Mouse (Mus musculus) myocyte (in vitro differentiated cells): ENCODE results near the gene Bahcc1. TPM values are rescaled to one million over a fixed set of nuclear protein-coding genes. Genes with fewer than 3 reads are reported as not detected.
A peak's percentile ranks its signal among the peaks of the same experiment; 100 is the strongest.

ENCODE experiments used
- H3K27me3 ChIP-seq: one replicate; pipeline ENCODE4 v1.6.1; 2011; ENCODE audit not compliant: control insufficient read depth, insufficient read depth, insufficient read length
- H3K36me3 ChIP-seq: one replicate; pipeline ENCODE4 v1.6.1; 2011; ENCODE audit not compliant: control insufficient read depth, insufficient read depth
- H3K4me2 ChIP-seq: one replicate; pipeline ENCODE4 v1.6.1; 2011; ENCODE audit warnings: low read depth, control low read depth
- H3K4me3 ChIP-seq: one replicate; pipeline ENCODE4 v1.5.1; 2011; ENCODE audit warnings: mild to moderate bottlenecking, control low read depth, moderate library complexity
- H3K79me2 ChIP-seq: one replicate; pipeline ENCODE4 v1.6.1; 2011; ENCODE audit not compliant: control insufficient read depth, insufficient read depth
- H3ac ChIP-seq: one replicate; pipeline ENCODE4 v1.6.1; 2011; ENCODE audit not compliant: control insufficient read depth, insufficient read length
- CEBPB ChIP-seq: IDR thresholded peaks from 2 replicates; pipeline ENCODE4 v1.6.1; 2011; ENCODE audit warnings: mild to moderate bottlenecking, moderate library complexity; ENCODE audit not compliant: poor library complexity, insufficient read depth, severe bottlenecking
- E2F4 ChIP-seq: IDR thresholded peaks from one replicate; pipeline ENCODE4 v1.6.1; 2011; ENCODE audit warnings: mild to moderate bottlenecking, control low read depth, moderate library complexity; ENCODE audit not compliant: insufficient read depth
- MAX ChIP-seq: IDR thresholded peaks from one replicate; pipeline ENCODE4 v1.6.1; 2011; ENCODE audit warnings: low read depth, mild to moderate bottlenecking, control low read depth
- MYOD1 ChIP-seq, 3 experiments: IDR thresholded peaks; one replicate each; pipeline ENCODE4 v1.6.1; 2011; ENCODE audit warnings: control low read depth in 2 of 3, low read depth in 2 of 3, mild to moderate bottlenecking in 2 of 3, moderate library complexity in 1 of 3; ENCODE audit not compliant: insufficient read length in 2 of 3, control insufficient read depth in 1 of 3
- MYOG ChIP-seq, 3 experiments: IDR thresholded peaks; one replicate each; pipeline ENCODE4 v1.6.1; 2011; ENCODE audit warnings: control low read depth in 2 of 3, low read depth in 2 of 3, mild to moderate bottlenecking in 2 of 3; ENCODE audit not compliant: insufficient read length in 2 of 3, control insufficient read depth in 1 of 3, insufficient read depth in 1 of 3
- POLR2A ChIP-seq: IDR thresholded peaks from one replicate; pipeline ENCODE4 v1.6.1; 2011; ENCODE audit warnings: low read depth, mild to moderate bottlenecking, control low read depth, moderate library complexity; ENCODE audit not compliant: insufficient read length
- POLR2AphosphoS2 ChIP-seq: IDR thresholded peaks from one replicate; pipeline ENCODE4 v1.6.1; 2011; ENCODE audit warnings: low read depth, control low read depth; ENCODE audit not compliant: insufficient read length
- REST ChIP-seq: IDR thresholded peaks from one replicate; pipeline ENCODE4 v1.6.1; 2011; ENCODE audit warnings: mild to moderate bottlenecking, control low read depth, moderate library complexity; ENCODE audit not compliant: insufficient read depth, insufficient read length
- SRF ChIP-seq: IDR thresholded peaks from one replicate; pipeline ENCODE4 v1.6.1; 2011; ENCODE audit warnings: low read depth; ENCODE audit not compliant: control insufficient read depth, insufficient read length
- TCF12 ChIP-seq: IDR thresholded peaks from one replicate; pipeline ENCODE4 v1.6.1; 2011; ENCODE audit warnings: mild to moderate bottlenecking, control low read depth; ENCODE audit not compliant: poor library complexity, insufficient read depth, severe bottlenecking
- TCF3 ChIP-seq: IDR thresholded peaks from one replicate; pipeline ENCODE4 v1.6.1; 2011; ENCODE audit warnings: low read depth, control low read depth; ENCODE audit not compliant: insufficient read length
- USF1 ChIP-seq: IDR thresholded peaks from one replicate; pipeline ENCODE4 v1.6.1; 2011; ENCODE audit warnings: low read depth, mild to moderate bottlenecking, control low read depth, moderate library complexity
- polyA plus RNA-seq: library from polyadenylated mRNA; unstranded; fragments of >200 nt; fragmentation: generic; extraction: Trizol; gene quantifications from one replicate; pipeline ENCODE4 v1.2.1, GENCODE M21; 2012; ENCODE audit warnings: missing spikeins

The Bahcc1 gene
- polyA plus RNA-seq, 1 experiment: 6.3 TPM

DNA sequence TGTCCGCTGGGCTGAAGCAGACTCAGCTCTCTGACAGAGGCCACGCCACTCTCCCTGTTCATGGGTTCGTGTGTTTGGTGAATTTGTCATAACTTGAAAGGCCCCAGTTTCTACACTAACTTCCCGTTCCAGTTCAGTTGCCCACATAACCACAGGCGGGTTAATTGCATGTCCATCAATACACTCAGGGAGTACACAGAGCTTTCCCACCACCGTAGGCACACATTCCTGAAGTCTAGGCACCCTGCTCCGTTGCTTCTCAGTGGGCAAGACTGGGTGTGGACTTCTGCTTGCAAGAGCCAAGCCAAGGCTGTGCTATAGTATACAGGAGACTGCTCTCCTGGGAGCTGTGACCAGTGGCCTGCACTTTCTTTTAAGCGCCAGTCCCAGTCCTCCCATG is 23.3 kb upstream of the Bahcc1 start:
- Histone ChIP-seq H3K4me2 (no peak overlapping the region), H3K36me3 (no peaks in the 10 kb centered on the region), H3K4me3 (no peak overlapping the region), H3ac (no peak overlapping the region), H3K27me3 (no peaks in the 10 kb centered on the region), H3K79me2 (no peaks in the 10 kb centered on the region)
- TF ChIP-seq MYOG (IDR thresholded peaks at IDR 0.05; ENCODE audit: control insufficient read depth in 1 of 3, insufficient read depth in 1 of 3, insufficient read length in 2 of 3, low read depth in 2 of 3): no peak
- TF ChIP-seq REST: no peak
- TF ChIP-seq MAX: no peak
- no peak for TF ChIP-seq MYOD1 (IDR thresholded peaks at IDR 0.05; ENCODE audit: control insufficient read depth in 1 of 3, insufficient read length in 2 of 3, low read depth in 2 of 3)
- TF ChIP-seq POLR2AphosphoS2: no peak
- no peak for TF ChIP-seq SRF
- TF ChIP-seq USF1: no peak
- no peak for TF ChIP-seq E2F4
- TF ChIP-seq POLR2A: no peak
- no peak for TF ChIP-seq TCF12
- TF ChIP-seq TCF3: no peak
- no peak for TF ChIP-seq CEBPB

DNA sequence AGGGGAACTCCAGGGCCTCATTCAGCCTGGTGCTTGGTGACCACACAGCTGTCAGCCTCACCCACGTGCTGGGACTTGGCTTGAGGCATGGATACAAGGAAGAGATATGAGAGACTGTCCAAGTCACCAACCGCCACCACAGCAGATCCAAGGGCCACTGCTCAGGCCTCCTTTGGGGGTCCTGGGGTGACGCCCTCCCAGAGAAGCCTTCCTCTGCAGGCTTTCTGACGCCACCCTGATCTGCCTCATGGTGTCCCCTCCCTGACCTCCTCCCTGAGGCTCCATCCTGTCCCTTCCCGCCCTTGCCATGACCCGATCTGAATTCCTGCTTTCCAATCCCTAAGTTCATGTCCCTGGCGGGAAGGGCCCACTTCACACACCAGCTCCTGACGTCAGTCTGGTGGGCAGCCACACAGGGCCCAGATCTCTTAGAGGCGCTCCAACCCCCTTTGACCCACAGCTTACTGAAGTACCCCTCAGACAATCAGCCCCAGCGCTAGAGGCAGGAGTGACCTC is 17.0 kb upstream of the Bahcc1 start:
- Histone ChIP-seq H3K27me3 (no peaks in the 10 kb centered on the region), H3K4me2 (no peak overlapping the region), H3K4me3 (no peak overlapping the region), H3ac (no peak overlapping the region), H3K36me3 (no peaks in the 10 kb centered on the region), H3K79me2 (no peaks in the 10 kb centered on the region)
- TF ChIP-seq MYOD1 (IDR thresholded peaks at IDR 0.05; ENCODE audit: control insufficient read depth in 1 of 3, insufficient read length in 2 of 3, low read depth in 2 of 3) (peak in 2 of 3 experiments; percentile 17 to 42), MYOG (IDR thresholded peaks at IDR 0.05; ENCODE audit: control insufficient read depth in 1 of 3, insufficient read depth in 1 of 3, insufficient read length in 2 of 3, low read depth in 2 of 3) (peak in 1 of 3 experiments; percentile 70), SRF (no peak)

DNA sequence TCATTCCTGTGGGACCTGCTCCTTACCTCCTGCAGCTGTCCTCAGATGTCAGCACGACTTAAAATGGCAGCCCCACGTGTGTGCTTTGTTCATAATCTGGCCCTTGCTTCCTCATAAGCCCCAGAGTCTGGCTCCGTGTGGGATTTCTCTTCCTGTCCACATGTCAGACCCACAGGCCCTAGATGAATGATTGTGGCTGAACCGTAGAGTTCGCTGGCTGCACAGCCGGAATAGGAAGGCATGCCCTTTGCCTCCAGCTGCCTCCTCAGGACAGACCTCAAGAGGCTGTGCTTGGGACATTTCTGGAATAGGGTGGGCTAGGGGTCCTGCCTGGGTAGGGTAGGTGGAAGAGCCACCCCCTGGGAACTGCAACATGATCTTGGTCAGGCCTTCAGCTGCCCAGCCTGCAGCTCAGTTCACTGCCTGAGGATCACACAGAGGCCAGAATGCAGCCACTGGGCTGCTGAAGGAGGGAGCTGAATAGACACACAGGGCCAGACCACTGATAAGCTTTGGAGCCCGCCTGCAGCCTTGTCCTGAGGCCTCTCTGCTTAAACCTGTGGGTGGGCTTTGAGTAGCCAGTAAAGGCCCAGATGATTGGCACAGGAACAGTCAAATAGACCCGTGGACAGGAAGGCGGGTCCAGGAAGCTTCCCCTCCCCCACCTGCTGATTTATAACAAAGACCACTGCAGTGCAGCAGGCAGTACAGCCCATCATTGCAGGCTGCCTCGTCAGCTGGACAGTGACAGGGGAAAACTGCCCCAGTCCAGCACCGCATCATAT is 16.0 kb upstream of the Bahcc1 start:
- Histone ChIP-seq H3ac (no peak overlapping the region), H3K36me3 (no peaks in the 10 kb centered on the region), H3K79me2 (no peaks in the 10 kb centered on the region), H3K4me2 (peak overlapping the region; percentile 12), H3K27me3 (no peaks in the 10 kb centered on the region), H3K4me3 (no peak overlapping the region)
- TF ChIP-seq MYOD1 (IDR thresholded peaks at IDR 0.05; ENCODE audit: control insufficient read depth in 1 of 3, insufficient read length in 2 of 3, low read depth in 2 of 3) (peak in 2 of 3 experiments; percentile 82 to 83), POLR2AphosphoS2 (no peak), MYOG (IDR thresholded peaks at IDR 0.05; ENCODE audit: control insufficient read depth in 1 of 3, insufficient read depth in 1 of 3, insufficient read length in 2 of 3, low read depth in 2 of 3) (peak in 1 of 3 experiments; percentile 8)

DNA sequence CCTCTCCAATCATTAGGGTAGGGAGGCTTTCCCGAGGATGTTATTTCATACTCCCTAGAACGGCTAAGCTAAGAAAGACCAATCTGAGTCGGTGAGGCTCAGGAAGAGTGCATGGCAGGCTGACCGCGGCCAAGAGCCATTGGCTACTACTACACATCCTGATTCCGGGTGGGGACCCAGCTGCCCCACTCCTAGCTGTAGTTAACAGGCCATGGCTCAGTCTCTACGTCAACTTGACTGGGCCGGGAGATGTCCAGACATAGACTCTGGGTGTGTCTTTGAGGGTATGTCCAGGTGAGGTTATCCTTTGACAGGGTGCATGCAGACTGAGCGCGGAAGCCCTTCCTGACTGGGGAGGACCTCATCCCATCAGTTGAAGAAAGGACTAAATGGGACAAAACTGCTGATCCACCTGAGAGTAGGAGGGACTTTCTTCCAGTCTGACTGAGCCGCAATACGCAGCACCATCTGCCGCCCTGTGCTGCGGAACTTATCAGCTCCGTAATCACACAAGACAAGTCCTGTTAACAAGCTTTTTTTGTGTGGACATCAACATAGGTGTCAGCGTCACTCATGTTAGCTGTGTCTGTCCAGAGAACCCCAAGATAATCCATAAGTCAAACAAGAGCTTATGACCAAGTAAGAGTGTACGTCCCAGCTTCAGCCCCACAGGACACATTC is 14.4 kb upstream of the Bahcc1 start:
- H3ac ChIP-seq: no peak overlapping the region
- H3K4me3 ChIP-seq: no peak overlapping the region
- TF ChIP-seq TCF3 (no peak), POLR2AphosphoS2 (no peak), SRF (no peak), MAX (no peak), CEBPB (no peak), TCF12 (no peak), MYOD1 (IDR thresholded peaks at IDR 0.05; ENCODE audit: control insufficient read depth in 1 of 3, insufficient read length in 2 of 3, low read depth in 2 of 3) (no peak), USF1 (no peak), MYOG (IDR thresholded peaks at IDR 0.05; ENCODE audit: control insufficient read depth in 1 of 3, insufficient read depth in 1 of 3, insufficient read length in 2 of 3, low read depth in 2 of 3) (no peak), REST (no peak), E2F4 (no peak)
- no peak overlapping the region for H3K4me2 ChIP-seq
- no peaks in the 10 kb centered on the region for H3K36me3 ChIP-seq
- H3K27me3 ChIP-seq: no peaks in the 10 kb centered on the region
- H3K79me2 ChIP-seq: no peaks in the 10 kb centered on the region

DNA sequence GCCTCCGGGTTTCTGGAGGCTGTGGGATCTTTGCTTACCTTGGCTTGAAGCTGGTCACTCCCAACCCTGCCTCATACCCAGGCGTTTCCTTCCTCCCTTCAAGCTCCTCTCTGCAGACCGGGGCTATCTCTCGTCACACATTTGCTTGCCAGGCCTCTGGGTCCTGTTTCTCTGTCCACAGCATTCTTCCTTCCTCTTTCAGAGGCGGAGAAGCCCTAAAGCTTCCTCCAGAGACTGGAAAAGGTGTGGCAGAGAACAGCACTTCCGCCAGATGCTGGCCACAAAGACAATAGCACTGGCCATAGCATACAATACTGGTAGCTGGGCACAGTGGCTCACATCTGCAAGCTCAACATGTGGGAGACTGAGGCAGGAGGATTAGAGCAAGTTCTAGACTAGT is 13.8 kb upstream of the Bahcc1 start:
- no peak for TF ChIP-seq TCF12
- TF ChIP-seq USF1: no peak
- no peak for TF ChIP-seq CEBPB
- no peak for TF ChIP-seq REST
- no peak for TF ChIP-seq MYOG (IDR thresholded peaks at IDR 0.05; ENCODE audit: control insufficient read depth in 1 of 3, insufficient read depth in 1 of 3, insufficient read length in 2 of 3, low read depth in 2 of 3)
- no peak for TF ChIP-seq MYOD1 (IDR thresholded peaks at IDR 0.05; ENCODE audit: control insufficient read depth in 1 of 3, insufficient read length in 2 of 3, low read depth in 2 of 3)
- no peak for TF ChIP-seq POLR2A
- no peak for TF ChIP-seq TCF3
- no peak for TF ChIP-seq E2F4
- TF ChIP-seq MAX: no peak
- no peak for TF ChIP-seq SRF
- no peak for TF ChIP-seq POLR2AphosphoS2
- H3K36me3 ChIP-seq: no peaks in the 10 kb centered on the region
- H3K79me2 ChIP-seq: no peaks in the 10 kb centered on the region
- H3K27me3 ChIP-seq: no peaks in the 10 kb centered on the region
- no peak overlapping the region for H3ac ChIP-seq
- H3K4me3 ChIP-seq: no peak overlapping the region
- no peak overlapping the region for H3K4me2 ChIP-seq
